Mouse (Mus musculus): ENCODE data around the gene Lman2l. TPM values are rescaled to one million over a fixed set of nuclear protein-coding genes. Genes with fewer than 3 reads are reported as not detected.

The Lman2l gene
- total RNA-seq, 2 experiments from 2014 or later = 37.4 to 41.7 TPM

DNA sequence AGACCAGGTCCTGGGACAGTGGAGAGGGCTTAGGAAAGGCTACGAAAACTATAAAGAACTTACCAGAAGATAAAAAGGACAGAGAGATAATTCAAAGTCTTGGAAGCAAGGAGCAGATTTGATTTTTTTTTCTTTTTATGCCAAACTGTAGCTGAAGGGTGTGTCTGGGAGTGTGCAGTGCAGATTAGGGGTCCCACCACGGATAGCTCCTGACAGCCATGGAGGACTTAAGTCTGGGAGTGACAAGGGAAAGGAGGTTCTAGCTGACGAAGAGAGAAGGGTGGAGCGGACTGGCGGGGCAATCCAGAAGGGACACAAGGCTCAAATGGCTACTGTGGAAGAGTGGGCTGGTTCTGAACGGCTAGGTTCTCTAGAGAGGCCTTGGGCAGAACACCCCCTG lies 66.2 kb downstream of the Lman2l start:
- intact Hi-C loops (cut with DNase I) = no loop called here

DNA sequence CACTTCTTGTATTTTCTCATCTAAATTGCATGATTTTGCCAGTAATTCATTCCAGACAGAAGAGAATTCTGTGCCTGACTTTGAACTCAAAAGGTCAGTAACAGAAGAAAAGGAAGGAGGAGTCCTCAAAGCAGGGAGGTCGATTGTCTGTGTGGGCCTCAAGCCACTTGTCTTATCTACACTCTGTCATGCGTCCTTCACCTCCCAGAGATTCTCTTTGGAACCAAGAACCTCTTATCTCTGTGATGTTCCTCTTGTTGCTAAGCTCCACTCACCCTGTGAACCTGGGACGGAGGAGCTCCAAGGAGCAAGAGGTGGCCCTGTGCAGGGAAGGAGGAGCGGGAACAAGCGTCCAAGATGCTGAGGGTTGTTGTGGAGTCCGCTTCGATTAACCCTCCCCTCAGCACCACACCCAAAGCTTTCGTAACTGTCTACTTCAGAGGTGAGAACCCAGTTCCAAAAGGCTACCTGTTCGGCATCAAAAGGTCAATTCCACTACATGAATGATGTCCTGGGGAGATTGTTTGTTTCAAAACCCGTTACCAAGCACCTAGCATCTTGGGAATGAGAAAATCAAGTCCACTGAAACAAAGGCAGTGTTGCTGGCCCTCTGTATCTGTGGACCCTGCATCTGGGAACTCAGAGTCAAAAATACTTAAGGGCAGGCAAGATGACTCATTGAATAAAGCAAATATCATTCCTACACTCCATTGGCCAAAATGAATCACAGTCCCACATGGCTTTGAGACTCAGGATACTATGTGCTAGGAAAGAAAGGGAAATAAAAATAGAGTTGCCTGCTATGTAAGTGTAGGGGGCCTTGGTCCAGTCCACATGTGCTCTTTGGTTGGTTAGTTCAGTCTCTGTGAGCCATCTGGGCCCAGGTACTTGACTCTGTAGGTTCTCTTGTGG lies 72.9 kb downstream of the Lman2l start, which contains the start of gene Fer1l5:
TSS of gene Fer1l5 (plus strand) at position 358 of the 912 bp plus-strand sequence.
- intact Hi-C loops (cut with DNase I) = no loop called here
- DNase-seq (ENCODE audit: low spot score in 2 of 2) = no peak

More for the DNA sequence above, 66.2 kb downstream of the Lman2l start:
- DNase-seq (ENCODE audit: low spot score in 2 of 2) = no peak

DNA sequence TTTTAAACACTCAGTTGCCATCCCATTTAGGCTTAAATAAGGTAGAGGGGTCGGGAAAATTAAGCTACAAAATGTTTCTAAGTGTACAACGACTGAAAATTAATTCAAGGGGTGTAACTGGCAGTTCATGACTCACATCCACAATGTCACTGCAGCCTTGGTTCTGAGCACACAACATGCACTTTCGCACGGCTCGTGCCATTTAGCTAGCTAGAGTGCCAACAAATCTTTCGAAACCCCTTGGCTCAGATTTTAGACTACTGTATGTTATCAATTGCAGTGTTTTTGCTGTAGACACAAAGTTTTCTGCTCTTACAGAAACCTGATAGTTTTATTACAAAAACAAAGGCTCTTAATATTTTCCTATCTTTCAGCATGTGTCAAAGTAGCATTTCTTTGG lies 74.2 kb downstream of the Lman2l start:
- no peak for DNase-seq (ENCODE audit: low spot score in 2 of 2)
- intact Hi-C loops (cut with DNase I) = no loop called here

Other genes starting within 250 kb of the Lman2l start
- 10 to 100 TPM; 40.8 to 47.3 TPM for gene Uggt1, start 200.6 kb downstream of the Lman2l start, total RNA-seq (2021)
- under 1 TPM; 0.26 to 0.61 TPM for gene Neurl3, start 170.6 kb downstream of the Lman2l start, total RNA-seq (2021)
- gene Arid5a, start 137.5 kb downstream of the Lman2l start, total RNA-seq (2021) = 10 to 100 TPM; 14.7 to 16.9 TPM
- 10 to 100 TPM; 59.4 to 65.3 TPM for gene Kansl3, start 76.1 kb downstream of the Lman2l start, total RNA-seq (2021)
- not detected for gene Fer1l5, start 73.0 kb downstream of the Lman2l start, total RNA-seq (2021)
- gene Cnnm4, start 26.3 kb upstream of the Lman2l start, total RNA-seq (2021) = 10 to 100 TPM; 12.6 to 13.5 TPM
- gene Cnnm3, start 66.6 kb upstream of the Lman2l start, total RNA-seq (2021) = 10 to 100 TPM; 28.7 to 30.4 TPM
- gene Ankrd23, start 91.6 kb upstream of the Lman2l start, total RNA-seq (2021) = 1 to 10 TPM; 5.2 to 6.4 TPM
- gene Gm42417, start 94.2 kb upstream of the Lman2l start, total RNA-seq (2021) = not detected
- 10 to 100 TPM; 13.9 to 18.7 TPM for gene Ankrd39, start 102.2 kb upstream of the Lman2l start, total RNA-seq (2021)
- gene Sema4c, start 113.1 kb upstream of the Lman2l start, total RNA-seq (2021) = 10 to 100 TPM; 16.2 to 20.2 TPM
- gene Fam178b, start 237.9 kb upstream of the Lman2l start, total RNA-seq (2021) = under 1 TPM in 1 of 2 experiments, not detected in 1; 0.53 TPM
- 100 to 1,000 TPM; 688 to 718 TPM for gene Cox5b, start 246.2 kb upstream of the Lman2l start, total RNA-seq (2021)